Mouse (Mus musculus) kidney, adult 2 months (tissue): ENCODE measurements around the gene Esrrb. TPM values are rescaled to one million over a fixed set of nuclear protein-coding genes. Genes with fewer than 3 reads are reported as not detected.
A peak's percentile ranks its signal among the peaks of the same experiment; 100 is the strongest.

Experiments used
- DNase-seq: peaks from one replicate; pipeline ENCODE4 v3.0.0; 2021
- H3K27ac ChIP-seq: fragments of 200-500 bp; 2 replicates; pipeline ENCODE4 v1.5.1; 2012; ENCODE audit warnings: low read depth, low read length, control low read depth, inconsistent platforms; ENCODE audit not compliant: insufficient read depth
- H3K27me3 ChIP-seq: fragments of 200-500 bp; replicated peaks from 2 replicates; pipeline ENCODE4 v1.6.1; 2012; ENCODE audit warnings: mild to moderate bottlenecking, moderate library complexity, low read length, inconsistent platforms; ENCODE audit not compliant: control insufficient read depth, insufficient read depth
- H3K36me3 ChIP-seq: fragments of 200-500 bp; 2 replicates; pipeline ENCODE4 v1.6.1; 2012; ENCODE audit warnings: mild to moderate bottlenecking, moderate library complexity, low read length, inconsistent platforms; ENCODE audit not compliant: control insufficient read depth, insufficient read depth
- H3K4me1 ChIP-seq: fragments of 200-500 bp; 2 replicates; pipeline ENCODE4 v1.6.1; 2011; ENCODE audit warnings: low read length; ENCODE audit not compliant: control insufficient read depth, insufficient read depth
- H3K4me3 ChIP-seq: fragments of 200-500 bp; 2 replicates; pipeline ENCODE4 v1.5.1; 2011; ENCODE audit warnings: mild to moderate bottlenecking, low read depth, low read length, control low read depth; ENCODE audit not compliant: insufficient read depth
- CTCF ChIP-seq: fragments of 200-500 bp; conservative IDR thresholded peaks from 2 replicates; pipeline ENCODE4 v1.5.1; 2011; ENCODE audit warnings: low read depth, mild to moderate bottlenecking, control low read depth, low read length, moderate library complexity, mixed read lengths; ENCODE audit not compliant: insufficient read depth, insufficient read length
- POLR2A ChIP-seq: fragments of 200-500 bp; IDR thresholded peaks from one replicate; pipeline ENCODE4 v1.6.1; 2011; ENCODE audit warnings: low read depth, low read length, control low read depth
- WGBS: fragments of 180-500 bp; shearing (Covaris S2); methylation state at CpG from one replicate; pipeline ENCODE4 v1.1.7; 2018; 5-methylcytosine and 5-hydroxymethylcytosine counted together
- polyA plus RNA-seq: library from polyadenylated mRNA; depleted of rRNA; stranded (reverse); fragments of >200 nt; gene quantifications from 2 replicates; pipeline ENCODE4 v1.2.3, GENCODE M21; 2012

The Esrrb gene
- polyA plus RNA-seq, 1 experiment = 16.7 TPM

GRCm38 (mm10) chr12:86402718-86403117 is 41.8 kb downstream of the Esrrb start:
- Histone ChIP-seq H3K4me1 (no peaks in the 10 kb centered on the region), H3K36me3 (no peaks in the 10 kb centered on the region), H3K27me3 (no peaks in the 10 kb centered on the region), H3K4me3 (no peak overlapping the region), H3K27ac (no peak overlapping the region)
- TF ChIP-seq POLR2A (no peak), CTCF (peak; percentile 79)
- peak; percentile 74 for DNase-seq
- 5% methylated on average over 21 of the region's 21 CpGs for WGBS

- no peaks in the 10 kb centered on the region for H3K4me1 ChIP-seq
- H3K27ac ChIP-seq = peak overlapping the region; percentile 79
- WGBS = 1% methylated on average over 37 of the region's 37 CpGs
- TF ChIP-seq POLR2A = peak; percentile 39
- no peak for TF ChIP-seq CTCF
- H3K27me3 ChIP-seq = no peaks in the 10 kb centered on the region; the same call in 1 of the 2 replicates
- peak overlapping the region; percentile 79 for H3K4me3 ChIP-seq
- no peaks in the 10 kb centered on the region for H3K36me3 ChIP-seq
- DNase-seq = peak; percentile 84
These were observed 60.6 kb downstream of the Esrrb start for GRCm38 (mm10) chr12:86421490-86421904.

- Histone ChIP-seq H3K27me3 (no peaks in the 10 kb centered on the region; the same call in 1 of the 2 replicates), H3K27ac (peak overlapping the region; percentile 79), H3K36me3 (no peaks in the 10 kb centered on the region), H3K4me1 (no peaks in the 10 kb centered on the region), H3K4me3 (peak overlapping the region; percentile 79)
- TF ChIP-seq POLR2A = no peak
- no peak for TF ChIP-seq CTCF
- 3% methylated on average over 59 of the region's 59 CpGs for WGBS
- DNase-seq = no peak
These were observed 61.4 kb downstream of the Esrrb start for GRCm38 (mm10) chr12:86422166-86422910.

- 17% methylated on average over 13 of the region's 13 CpGs for WGBS
- H3K27ac ChIP-seq = peak overlapping the region; percentile 18; the same call in 1 of the 2 replicates
- H3K4me1 ChIP-seq = no peaks in the 10 kb centered on the region
- H3K27me3 ChIP-seq = no peaks in the 10 kb centered on the region; the same call in 1 of the 2 replicates
- H3K4me3 ChIP-seq = peak overlapping the region; percentile 40
- no peak for DNase-seq
- TF ChIP-seq POLR2A (no peak), CTCF (no peak)
- H3K36me3 ChIP-seq = no peaks in the 10 kb centered on the region
These were observed 62.2 kb downstream of the Esrrb start for GRCm38 (mm10) chr12:86423102-86423501.

GRCm38 (mm10) chr12:86427585-86427984 is 66.7 kb downstream of the Esrrb start:
- Histone ChIP-seq H3K4me1 (no peaks in the 10 kb centered on the region), H3K27ac (no peak overlapping the region), H3K36me3 (no peaks in the 10 kb centered on the region), H3K27me3 (no peaks in the 10 kb centered on the region), H3K4me3 (no peak overlapping the region)
- no peak for TF ChIP-seq POLR2A
- TF ChIP-seq CTCF = no peak
- DNase-seq = peak; percentile 41
- 53% methylated on average over 2 of the region's 2 CpGs for WGBS

- no peak for DNase-seq
- no peaks in the 10 kb centered on the region for H3K36me3 ChIP-seq
These were observed 70.8 kb downstream of the Esrrb start for GRCm38 (mm10) chr12:86431671-86432070.

GRCm38 (mm10) chr12:86433371-86433821 is 72.5 kb downstream of the Esrrb start:
- peak overlapping the region; percentile 70; the same call in 1 of the 2 replicates for H3K27ac ChIP-seq
- TF ChIP-seq POLR2A (no peak), CTCF (peak; percentile 67)
- peak; percentile 87 for DNase-seq
- 3% methylated on average over 13 of the region's 13 CpGs for WGBS
- H3K4me3 ChIP-seq = peak overlapping the region; percentile 32; the same call in 1 of the 2 replicates
- no peaks in the 10 kb centered on the region for H3K27me3 ChIP-seq
- peaks cover 14% of the 10 kb centered on the region for H3K4me1 ChIP-seq
- H3K36me3 ChIP-seq = no peaks in the 10 kb centered on the region

More at GRCm38 (mm10) chr12:86431671-86432070, 70.8 kb downstream of the Esrrb start:
- TF ChIP-seq POLR2A (no peak), CTCF (no peak)
- no peak overlapping the region for H3K27ac ChIP-seq
- 84% methylated on average over 5 of the region's 5 CpGs for WGBS
- H3K4me1 ChIP-seq = peaks cover 14% of the 10 kb centered on the region
- no peak overlapping the region for H3K4me3 ChIP-seq
- no peaks in the 10 kb centered on the region for H3K27me3 ChIP-seq
